Mouse (Mus musculus) bone marrow macrophage, adult 2 months (primary cell): ENCODE data around the gene Rapgef2. TPM values are rescaled to one million over a fixed set of nuclear protein-coding genes. Genes with fewer than 3 reads are reported as not detected.

Experiments used
- H3K27ac ChIP-seq: 2 replicates; pipeline ENCODE4 v1.5.1; 2012; ENCODE audit warnings: low read depth, low read length; ENCODE audit not compliant: insufficient read depth
- H3K4me1 ChIP-seq: 2 replicates; pipeline ENCODE4 v1.6.1; 2012; ENCODE audit warnings: low read length; ENCODE audit not compliant: control insufficient read depth, insufficient read depth
- H3K4me3 ChIP-seq: 2 replicates; pipeline ENCODE4 v1.5.1; 2012; ENCODE audit warnings: mild to moderate bottlenecking, low read length, moderate library complexity; ENCODE audit not compliant: insufficient read depth
- CTCF ChIP-seq: IDR thresholded peaks from 2 replicates; pipeline ENCODE4 v1.5.1; 2012; ENCODE audit warnings: low read depth, mild to moderate bottlenecking, low read length, moderate library complexity
- POLR2A ChIP-seq: IDR thresholded peaks from 2 replicates; pipeline ENCODE4 v1.6.1; 2012; ENCODE audit warnings: mild to moderate bottlenecking, low read depth, low read length, borderline replicate concordance
- polyA plus RNA-seq: library from polyadenylated mRNA; stranded (reverse); fragments of >200 nt; gene quantifications from 2 replicates; pipeline ENCODE4 v1.2.4, GENCODE M21; 2012; ENCODE audit not compliant: missing spikeins, insufficient read depth, insufficient read length

The Rapgef2 gene
- polyA plus RNA-seq, 1 experiment: 13.3 TPM

GRCm38 (mm10) chr3:79299401-79299800 is 13.1 kb upstream of the Rapgef2 start:
- no peaks in the 10 kb centered on the region for H3K4me1 ChIP-seq
- no peak overlapping the region for H3K4me3 ChIP-seq

GRCm38 (mm10) chr3:79297281-79297680 is 11.0 kb upstream of the Rapgef2 start:
- H3K4me1 ChIP-seq: no peaks in the 10 kb centered on the region

More at GRCm38 (mm10) chr3:79299401-79299800, 13.1 kb upstream of the Rapgef2 start:
- TF ChIP-seq POLR2A (no peak), CTCF (no peak)
- no peak overlapping the region for H3K27ac ChIP-seq

DNA sequence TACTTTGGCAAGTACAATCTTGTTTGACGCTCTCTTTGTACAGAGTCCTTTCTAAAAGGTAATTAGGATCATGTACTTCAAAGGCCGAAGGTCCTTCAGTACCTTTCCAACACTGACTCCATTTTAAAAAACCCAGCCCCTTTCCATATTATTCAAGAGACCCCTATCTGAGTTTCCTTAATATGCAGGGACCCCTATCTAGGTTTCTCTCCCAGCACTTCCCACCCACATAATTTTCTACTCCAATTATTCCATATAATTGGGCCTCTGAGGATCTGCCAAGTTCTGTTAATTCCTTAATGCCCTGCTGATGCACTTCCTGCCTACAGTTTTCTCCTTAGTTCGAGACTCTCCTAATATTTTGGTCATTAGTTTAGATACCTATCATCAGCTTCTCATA is 10.3 kb upstream of the Rapgef2 start:
- TF ChIP-seq CTCF (no peak), POLR2A (no peak)
- H3K4me1 ChIP-seq: no peaks in the 10 kb centered on the region
- no peak overlapping the region for H3K4me3 ChIP-seq
- H3K27ac ChIP-seq: no peak overlapping the region

More at GRCm38 (mm10) chr3:79297281-79297680, 11.0 kb upstream of the Rapgef2 start:
- no peak overlapping the region for H3K27ac ChIP-seq
- no peak overlapping the region for H3K4me3 ChIP-seq
- no peak for TF ChIP-seq POLR2A
- no peak for TF ChIP-seq CTCF

DNA sequence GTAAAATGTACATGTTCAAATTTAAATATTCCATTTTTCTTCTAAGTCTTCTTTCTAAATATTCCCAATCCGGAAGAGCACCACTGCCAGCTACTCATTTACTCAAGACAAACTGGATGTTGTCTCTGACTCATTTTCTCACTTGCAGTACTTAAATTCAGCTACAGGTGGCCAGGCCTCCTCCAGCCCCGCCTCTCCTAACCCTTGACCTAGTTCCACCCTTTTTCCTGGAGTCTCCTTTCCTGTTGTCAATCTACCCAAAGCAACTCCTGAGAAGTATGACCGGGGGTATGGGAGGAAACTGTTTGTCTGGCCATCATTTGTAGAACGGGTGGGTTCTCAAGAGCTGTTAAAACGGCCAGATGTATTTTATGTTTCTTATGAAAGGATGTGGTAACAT is 9.7 kb upstream of the Rapgef2 start:
- H3K27ac ChIP-seq: no peak overlapping the region
- no peaks in the 10 kb centered on the region for H3K4me1 ChIP-seq
- H3K4me3 ChIP-seq: no peak overlapping the region
- TF ChIP-seq POLR2A: no peak
- no peak for TF ChIP-seq CTCF

DNA sequence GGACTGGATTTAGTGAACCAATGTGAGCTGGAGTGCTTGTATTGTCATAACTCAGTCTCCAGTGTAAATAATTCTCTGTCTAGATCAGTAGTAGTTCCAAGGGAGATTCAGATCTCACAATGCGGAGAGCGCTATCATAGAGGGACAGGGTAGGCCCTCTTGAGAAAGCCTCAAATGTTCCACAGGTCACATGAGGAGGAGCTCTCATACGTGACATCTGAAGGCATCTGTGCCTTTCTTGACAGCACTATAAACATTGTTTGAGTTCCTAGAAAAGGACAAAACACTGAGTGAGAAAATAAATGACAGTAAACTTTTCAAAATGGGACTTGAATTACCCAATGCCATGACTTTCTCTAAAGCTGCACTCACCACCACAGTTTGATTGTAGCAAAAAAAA is 8.4 kb upstream of the Rapgef2 start:
- no peaks in the 10 kb centered on the region for H3K4me1 ChIP-seq
- no peak overlapping the region for H3K27ac ChIP-seq
- TF ChIP-seq POLR2A: no peak
- no peak for TF ChIP-seq CTCF
- H3K4me3 ChIP-seq: no peak overlapping the region

DNA sequence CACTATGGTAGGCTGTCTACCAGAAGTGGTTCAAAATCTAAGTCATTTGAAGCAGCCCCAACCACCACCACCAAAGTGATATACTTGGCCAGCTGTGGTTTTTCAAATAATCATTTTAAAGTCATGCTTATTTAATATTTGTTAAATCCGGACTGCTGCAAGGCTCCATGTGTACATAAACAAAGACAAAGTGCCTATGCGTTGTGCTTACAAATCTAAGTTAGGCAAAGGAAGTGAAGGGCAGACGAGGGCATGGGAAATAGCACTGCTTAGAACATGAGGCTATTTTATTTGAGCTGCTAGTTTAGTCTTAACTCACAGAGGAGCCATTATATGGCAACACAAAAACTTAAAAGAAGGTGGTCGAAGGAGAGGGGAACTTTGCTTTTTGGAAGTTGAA is 6.7 kb upstream of the Rapgef2 start:
- no peak overlapping the region for H3K27ac ChIP-seq
- TF ChIP-seq CTCF (no peak), POLR2A (no peak)
- H3K4me1 ChIP-seq: peaks cover 2% of the 10 kb centered on the region; the same call in 1 of the 2 replicates
- no peak overlapping the region for H3K4me3 ChIP-seq

- H3K4me1 ChIP-seq: peaks cover 14% of the 10 kb centered on the region
These were observed 2.7 kb upstream of the Rapgef2 start for GRCm38 (mm10) chr3:79289050-79289449.

DNA sequence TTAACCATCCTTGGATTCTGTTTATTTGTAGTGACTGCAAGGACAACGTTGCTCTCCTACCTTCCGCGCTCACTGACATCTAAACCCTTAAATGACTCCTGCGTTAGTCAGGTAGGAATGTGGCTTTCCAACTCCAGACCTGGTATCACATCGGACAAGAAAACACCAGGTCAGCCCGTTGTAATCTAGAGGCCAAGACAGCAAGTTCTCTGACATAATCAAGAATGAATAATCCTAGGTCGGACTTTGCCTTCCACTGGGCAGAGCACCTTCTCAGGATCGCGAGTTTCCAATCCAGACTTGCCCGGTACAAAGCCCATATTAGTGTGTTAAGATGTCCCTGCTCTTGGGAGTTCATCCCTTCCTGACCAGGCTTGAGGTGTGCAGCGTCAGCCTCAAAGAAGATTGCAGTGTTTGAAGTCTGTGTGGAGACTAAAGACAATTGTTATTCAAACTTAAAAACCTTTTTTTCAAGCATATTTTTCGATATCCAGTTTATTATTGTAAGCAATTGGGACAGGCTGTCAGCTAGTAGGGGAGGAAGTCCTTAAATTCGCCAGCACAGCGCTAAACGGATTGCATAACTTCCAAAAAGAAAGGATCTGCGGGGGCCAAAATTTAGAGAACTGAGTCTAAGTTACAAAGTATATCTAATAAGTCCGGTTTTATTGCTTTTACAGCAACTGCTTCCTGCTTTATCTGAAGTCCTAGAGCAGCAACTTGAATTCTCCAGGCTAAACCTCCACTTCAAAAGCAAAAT is 1.6 kb upstream of the Rapgef2 start:
- Histone ChIP-seq H3K4me3 (peak overlapping the region; percentile 81), H3K27ac (peak overlapping the region; percentile 80), H3K4me1 (peaks cover 14% of the 10 kb centered on the region)
- TF ChIP-seq POLR2A: peak; percentile 61; the same call in 1 of the 2 replicates
- TF ChIP-seq CTCF: no peak

More at GRCm38 (mm10) chr3:79289050-79289449, 2.7 kb upstream of the Rapgef2 start:
- no peak overlapping the region for H3K27ac ChIP-seq
- TF ChIP-seq CTCF: no peak
- TF ChIP-seq POLR2A: no peak
- H3K4me3 ChIP-seq: no peak overlapping the region

DNA sequence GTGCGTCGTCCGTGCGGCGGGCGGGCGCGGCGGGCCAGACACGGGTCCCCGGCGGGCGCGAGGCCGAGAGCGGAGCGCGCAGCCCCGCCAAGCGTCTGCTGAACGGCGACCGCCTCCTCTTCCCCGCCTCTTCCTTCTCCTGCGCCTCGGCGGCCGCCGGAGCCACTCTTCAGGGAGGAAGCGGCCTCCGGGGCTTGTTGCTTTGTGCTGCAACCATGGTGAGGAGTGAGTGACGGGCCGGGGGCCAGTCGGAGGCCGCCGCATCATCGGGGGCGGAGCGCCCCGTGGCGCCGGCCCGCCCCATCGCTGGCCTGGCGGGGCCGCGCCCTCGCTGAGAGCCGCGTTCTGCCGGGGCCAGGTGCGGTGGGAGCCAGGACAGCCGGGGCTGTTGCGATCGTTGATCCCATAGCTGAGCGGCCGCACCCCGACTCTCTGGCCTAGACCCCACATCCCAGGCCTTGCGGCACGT is 825 bp upstream of the Rapgef2 start:
- Histone ChIP-seq H3K27ac (peak overlapping the region; percentile 80), H3K4me3 (peak overlapping the region; percentile 82), H3K4me1 (peaks cover 14% of the 10 kb centered on the region)
- TF ChIP-seq CTCF: no peak
- TF ChIP-seq POLR2A: no peak

DNA sequence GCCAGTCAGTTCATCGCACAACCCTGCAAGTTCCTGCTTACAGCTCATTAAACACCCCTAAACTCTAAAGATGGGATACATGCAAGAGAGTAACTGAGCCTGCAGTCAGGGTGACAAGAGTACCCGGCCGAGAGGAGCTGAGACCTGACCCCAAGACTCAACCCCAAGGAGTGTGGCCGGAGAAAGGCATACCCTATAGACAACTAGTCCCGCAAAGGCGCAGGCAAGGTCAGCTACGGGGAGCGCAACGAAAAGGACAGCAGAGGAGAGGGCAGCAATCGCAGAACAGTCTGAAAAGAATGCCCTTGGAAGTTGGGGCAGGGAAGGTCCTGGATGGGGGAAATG is 314 bp downstream of the Rapgef2 start:
- H3K27ac ChIP-seq: no peak overlapping the region
- TF ChIP-seq POLR2A (no peak), CTCF (no peak)

More for the DNA sequence above, 314 bp downstream of the Rapgef2 start:
- Histone ChIP-seq H3K4me1 (peaks cover 14% of the 10 kb centered on the region), H3K4me3 (peak overlapping the region; percentile 82)
